Mouse (Mus musculus) midbrain, embryonic 12.5 days (tissue): Measurements from ENCODE around the gene Tln2. TPM values are rescaled to one million over a fixed set of nuclear protein-coding genes. Genes with fewer than 3 reads are reported as not detected.

Source experiments
- ATAC-seq: fragments of 200-750 bp; cut with Nextera tagmentation; 2 replicates; pipeline ENCODE4 v1.8.0; 2017; ENCODE audit warnings: low read depth, moderate TSS enrichment, moderate library complexity; ENCODE audit not compliant: low FRiP score
- H3K27ac ChIP-seq: fragments of 300-500 bp; sonication (generic); replicated peaks from 2 replicates; pipeline ENCODE4 v1.5.1; 2016; ENCODE audit warnings: mild to moderate bottlenecking
- H3K27me3 ChIP-seq: fragments of 300-500 bp; sonication (generic); 2 replicates; pipeline ENCODE4 v1.6.1; 2016; ENCODE audit warnings: mild to moderate bottlenecking
- H3K36me3 ChIP-seq: fragments of 300-500 bp; sonication (generic); 2 replicates; pipeline ENCODE4 v1.6.1; 2016
- H3K4me1 ChIP-seq: fragments of 300-500 bp; sonication (generic); 2 replicates; pipeline ENCODE4 v1.6.1; 2016
- H3K4me2 ChIP-seq: fragments of 300-500 bp; sonication (generic); replicated peaks from 2 replicates; pipeline ENCODE4 v1.6.1; 2016; ENCODE audit warnings: mild to moderate bottlenecking, moderate library complexity
- H3K4me3 ChIP-seq: fragments of 300-500 bp; sonication (generic); 2 replicates; pipeline ENCODE4 v1.5.1; 2016; ENCODE audit warnings: mild to moderate bottlenecking
- H3K9ac ChIP-seq: fragments of 300-500 bp; sonication (generic); replicated peaks from 2 replicates; pipeline ENCODE4 v1.6.1; 2016; ENCODE audit warnings: mild to moderate bottlenecking, moderate library complexity
- H3K9me3 ChIP-seq: fragments of 300-500 bp; sonication (generic); 2 replicates; pipeline ENCODE4 v1.6.1; 2016; ENCODE audit warnings: mild to moderate bottlenecking
- WGBS: fragments of 180-500 bp; shearing (Covaris S2); methylation state at CpG from one replicate; pipeline ENCODE4 v1.1.7; 2016; 5-methylcytosine and 5-hydroxymethylcytosine counted together
- polyA plus RNA-seq: library from polyadenylated mRNA; unstranded; fragments of >200 nt; fragmentation: Nextera tagmentation; extraction: Ambion mirVana; gene quantifications from 2 replicates; pipeline ENCODE4 v1.2.1, GENCODE M21; 2016

Tln2 gene
- polyA plus RNA-seq, 1 experiment from 2014 or later, result 24.0 TPM

- 48% methylated on average over 5 of the region's 5 CpGs for WGBS
Measured at GRCm38 (mm10) chr9:67380095-67380494, 179.4 kb downstream of the Tln2 start.

GRCm38 (mm10) chr9:67378772-67379171 is 180.7 kb downstream of the Tln2 start:
- 92% methylated on average over 5 of the region's 5 CpGs for WGBS
- H3K9ac ChIP-seq, result no peak overlapping the region
- no peak for ATAC-seq

More at GRCm38 (mm10) chr9:67380095-67380494, 179.4 kb downstream of the Tln2 start:
- Histone ChIP-seq H3K4me2 (no peak overlapping the region), H3K9me3 (no peaks in the 10 kb centered on the region), H3K36me3 (no peaks in the 10 kb centered on the region), H3K27me3 (no peaks in the 10 kb centered on the region), H3K9ac (no peak overlapping the region), H3K4me3 (no peak overlapping the region), H3K27ac (no peak overlapping the region), H3K4me1 (no peaks in the 10 kb centered on the region; the same call in 1 of the 2 replicates)
- no peak for ATAC-seq

GRCm38 (mm10) chr9:67368078-67368477 is 191.4 kb downstream of the Tln2 start:
- Histone ChIP-seq H3K4me2 (no peak overlapping the region), H3K4me3 (no peak overlapping the region), H3K9me3 (no peaks in the 10 kb centered on the region), H3K36me3 (0 out of 2 replicates have a peak, but pooled peaks cover 2% of the 10 kb centered on the region), H3K9ac (no peak overlapping the region), H3K4me1 (no peaks in the 10 kb centered on the region), H3K27ac (no peak overlapping the region), H3K27me3 (no peaks in the 10 kb centered on the region)
- ATAC-seq, result no peak
- WGBS, result 89% methylated on average over 3 of the region's 3 CpGs

More at GRCm38 (mm10) chr9:67378772-67379171, 180.7 kb downstream of the Tln2 start:
- Histone ChIP-seq H3K4me2 (no peak overlapping the region), H3K4me3 (no peak overlapping the region), H3K4me1 (no peaks in the 10 kb centered on the region; the same call in 1 of the 2 replicates), H3K36me3 (no peaks in the 10 kb centered on the region), H3K27ac (no peak overlapping the region), H3K9me3 (no peaks in the 10 kb centered on the region), H3K27me3 (no peaks in the 10 kb centered on the region)

- WGBS, result 94% methylated on average over 10 of the region's 10 CpGs
- Histone ChIP-seq H3K4me2 (no peak overlapping the region), H3K4me3 (no peak overlapping the region), H3K9me3 (no peaks in the 10 kb centered on the region), H3K36me3 (0 out of 2 replicates have a peak, but pooled peaks cover 2% of the 10 kb centered on the region), H3K27ac (no peak overlapping the region), H3K4me1 (no peaks in the 10 kb centered on the region), H3K27me3 (no peaks in the 10 kb centered on the region), H3K9ac (no peak overlapping the region)
- ATAC-seq, result no peak
Measured at GRCm38 (mm10) chr9:67362511-67362910, 197.0 kb downstream of the Tln2 start.

DNA sequence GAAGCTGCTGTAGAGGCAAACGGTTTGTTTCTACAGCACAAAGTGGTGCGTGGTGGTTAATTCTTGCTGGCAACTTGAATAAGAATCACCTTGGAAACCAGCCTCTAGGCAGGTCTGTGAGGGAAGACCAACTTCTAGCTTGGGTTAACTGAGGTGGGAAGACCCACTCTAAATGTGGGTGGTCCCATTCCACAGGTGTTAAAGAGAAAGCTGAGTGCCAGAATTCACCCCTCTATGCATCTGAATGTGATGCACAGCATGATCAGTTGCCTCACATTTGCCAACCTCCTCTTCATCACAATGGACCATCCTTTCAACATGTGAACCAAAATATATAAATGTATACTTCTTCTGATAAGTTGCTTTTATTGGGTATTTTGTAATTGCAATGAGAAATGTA is 197.4 kb downstream of the Tln2 start:
- ATAC-seq, result no peak
- 0 out of 2 replicates have a peak, but pooled peaks cover 4% of the 10 kb centered on the region for H3K36me3 ChIP-seq
- peaks cover 3% of the 10 kb centered on the region; the same call in 1 of the 2 replicates for H3K9me3 ChIP-seq
- WGBS, result 78% methylated on average over 2 of the region's 2 CpGs
- H3K9ac ChIP-seq, result no peak overlapping the region
- no peak overlapping the region for H3K27ac ChIP-seq
- H3K27me3 ChIP-seq, result no peaks in the 10 kb centered on the region
- no peaks in the 10 kb centered on the region for H3K4me1 ChIP-seq
- no peak overlapping the region for H3K4me2 ChIP-seq
- no peak overlapping the region for H3K4me3 ChIP-seq

DNA sequence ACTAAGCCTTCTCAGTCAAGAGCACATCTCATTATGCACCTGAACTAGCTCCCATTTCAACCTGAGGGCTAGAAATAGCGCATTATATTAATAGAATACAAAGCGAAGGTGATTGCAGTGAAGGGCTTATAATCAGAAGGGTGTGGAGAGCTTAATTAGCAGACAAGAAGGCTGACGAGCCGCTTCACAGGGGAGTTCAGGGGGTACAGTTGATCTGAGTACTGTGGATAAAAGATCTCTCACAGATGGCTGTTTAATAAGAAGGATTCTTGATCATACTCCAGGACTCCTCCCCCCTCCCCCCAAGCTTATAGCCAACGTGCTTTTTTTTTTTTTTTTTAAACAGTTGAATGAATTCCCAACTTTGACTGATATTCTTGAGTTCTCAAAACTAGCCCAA is 198.0 kb downstream of the Tln2 start:
- no peak overlapping the region for H3K27ac ChIP-seq
- ATAC-seq, result no peak
- 84% methylated on average over 5 of the region's 5 CpGs for WGBS

DNA sequence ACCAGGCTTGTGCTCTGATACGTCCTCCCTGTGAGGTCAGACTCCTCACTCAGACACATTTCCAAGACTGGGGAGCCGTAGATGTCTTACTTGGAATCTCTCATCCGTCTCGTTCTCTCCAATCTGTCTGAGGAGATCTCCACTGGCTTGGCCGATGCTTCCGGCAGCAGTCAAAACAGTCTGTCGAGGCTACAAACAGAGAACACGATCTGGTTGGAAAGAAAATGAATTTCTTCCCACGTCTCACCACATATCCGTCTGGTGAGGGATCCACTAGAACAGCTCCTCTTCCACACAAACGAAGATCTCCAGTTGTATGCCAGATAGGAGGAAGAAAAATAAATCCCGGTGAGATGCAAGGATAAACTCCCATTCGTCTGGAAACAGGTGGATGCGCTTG is 205.1 kb downstream of the Tln2 start:
- no peak overlapping the region for H3K4me3 ChIP-seq
- 94% methylated on average over 14 of the region's 14 CpGs for WGBS
- 0 out of 2 replicates have a peak, but pooled peaks cover 3% of the 10 kb centered on the region for H3K36me3 ChIP-seq
- H3K4me1 ChIP-seq, result no peaks in the 10 kb centered on the region
- no peaks in the 10 kb centered on the region for H3K27me3 ChIP-seq
- H3K27ac ChIP-seq, result no peak overlapping the region
- H3K9me3 ChIP-seq, result peaks cover 4% of the 10 kb centered on the region; the same call in 1 of the 2 replicates
- H3K9ac ChIP-seq, result no peak overlapping the region
- no peak for ATAC-seq
- H3K4me2 ChIP-seq, result no peak overlapping the region

More for the DNA sequence above, 198.0 kb downstream of the Tln2 start:
- Histone ChIP-seq H3K36me3 (0 out of 2 replicates have a peak, but pooled peaks cover 6% of the 10 kb centered on the region), H3K4me1 (no peaks in the 10 kb centered on the region), H3K9me3 (peaks cover 4% of the 10 kb centered on the region; the same call in 1 of the 2 replicates), H3K9ac (no peak overlapping the region), H3K4me3 (no peak overlapping the region), H3K4me2 (no peak overlapping the region), H3K27me3 (no peaks in the 10 kb centered on the region)

GRCm38 (mm10) chr9:67353365-67353764 is 206.1 kb downstream of the Tln2 start:
- no peak overlapping the region for H3K4me2 ChIP-seq
- 0 out of 2 replicates have a peak, but pooled peaks cover 3% of the 10 kb centered on the region for H3K36me3 ChIP-seq
- ATAC-seq, result no peak
- H3K4me3 ChIP-seq, result no peak overlapping the region
- H3K9ac ChIP-seq, result no peak overlapping the region
- H3K27ac ChIP-seq, result no peak overlapping the region
- no peaks in the 10 kb centered on the region for H3K27me3 ChIP-seq
- no peaks in the 10 kb centered on the region for H3K4me1 ChIP-seq
- 82% methylated on average over 7 of the region's 7 CpGs for WGBS
- peaks cover 4% of the 10 kb centered on the region; the same call in 1 of the 2 replicates for H3K9me3 ChIP-seq

DNA sequence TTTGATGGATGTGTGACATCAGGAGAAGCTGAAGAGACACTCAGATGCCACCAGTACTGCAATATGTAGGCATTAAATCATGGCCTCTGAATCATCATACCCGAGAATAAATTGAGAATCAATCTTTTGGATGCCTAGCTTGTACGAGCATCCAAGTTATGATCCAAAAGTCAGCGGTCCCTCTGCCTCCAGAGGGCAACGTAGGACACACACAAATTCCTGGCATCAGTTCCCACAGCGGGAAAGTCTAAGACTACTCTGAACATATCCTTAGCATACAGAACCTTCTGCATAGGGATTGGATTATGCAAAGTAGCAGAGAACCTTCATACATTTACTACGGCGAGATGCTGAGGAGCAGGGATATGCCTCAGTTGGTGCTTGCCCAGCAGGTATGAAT is 210.5 kb downstream of the Tln2 start:
- WGBS, result 91% methylated on average over 7 of the region's 7 CpGs
- Histone ChIP-seq H3K9me3 (no peaks in the 10 kb centered on the region), H3K9ac (no peak overlapping the region), H3K27ac (no peak overlapping the region), H3K4me2 (no peak overlapping the region), H3K4me3 (no peak overlapping the region), H3K36me3 (no peaks in the 10 kb centered on the region), H3K4me1 (peaks cover 4% of the 10 kb centered on the region; the same call in 1 of the 2 replicates), H3K27me3 (no peaks in the 10 kb centered on the region)
- no peak for ATAC-seq

- Histone ChIP-seq H3K9ac (no peak overlapping the region), H3K4me1 (peaks cover 4% of the 10 kb centered on the region; the same call in 1 of the 2 replicates), H3K9me3 (no peaks in the 10 kb centered on the region), H3K4me2 (no peak overlapping the region), H3K4me3 (no peak overlapping the region), H3K27me3 (no peaks in the 10 kb centered on the region), H3K36me3 (no peaks in the 10 kb centered on the region), H3K27ac (no peak overlapping the region)
- WGBS, result 86% methylated on average over 5 of the region's 5 CpGs
- no peak for ATAC-seq
Measured at GRCm38 (mm10) chr9:67347184-67347583, 212.3 kb downstream of the Tln2 start.

GRCm38 (mm10) chr9:67331281-67331680 is 228.2 kb downstream of the Tln2 start:
- no peak overlapping the region for H3K4me3 ChIP-seq
- H3K27me3 ChIP-seq, result no peaks in the 10 kb centered on the region
- no peaks in the 10 kb centered on the region for H3K36me3 ChIP-seq
- no peaks in the 10 kb centered on the region for H3K4me1 ChIP-seq
- WGBS, result 89% methylated on average over 3 of the region's 3 CpGs
- ATAC-seq, result no peak
- no peak overlapping the region for H3K9ac ChIP-seq
- H3K9me3 ChIP-seq, result no peaks in the 10 kb centered on the region
- H3K4me2 ChIP-seq, result no peak overlapping the region
- H3K27ac ChIP-seq, result no peak overlapping the region

GRCm38 (mm10) chr9:67328451-67328850 is 231.1 kb downstream of the Tln2 start:
- H3K9me3 ChIP-seq, result no peaks in the 10 kb centered on the region
- H3K4me1 ChIP-seq, result peaks cover 5% of the 10 kb centered on the region; the same call in 1 of the 2 replicates
- ATAC-seq, result no peak

DNA sequence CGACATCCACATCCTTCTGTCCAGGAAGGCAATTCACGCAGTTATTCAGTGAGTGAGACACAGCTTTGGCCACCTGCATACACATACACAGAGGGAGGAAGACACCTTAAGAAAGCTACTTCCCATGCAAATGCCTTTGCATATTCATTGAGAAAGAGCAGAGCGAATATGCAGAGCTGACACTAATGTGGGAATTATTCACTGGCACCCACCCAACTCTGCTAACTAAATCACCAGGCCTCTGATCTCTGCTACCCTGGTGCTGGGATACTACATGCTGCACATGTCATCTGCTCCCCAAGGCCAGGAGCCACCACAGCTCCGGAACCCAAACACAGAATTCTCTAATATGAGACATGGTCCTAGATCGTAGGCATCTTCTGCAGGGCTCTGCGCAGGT is 237.6 kb downstream of the Tln2 start:
- H3K4me3 ChIP-seq, result no peak overlapping the region
- no peak overlapping the region for H3K27ac ChIP-seq
- H3K36me3 ChIP-seq, result no peaks in the 10 kb centered on the region
- no peaks in the 10 kb centered on the region for H3K9me3 ChIP-seq
- ATAC-seq, result no peak
- 94% methylated on average over 6 of the region's 6 CpGs for WGBS
- H3K9ac ChIP-seq, result no peak overlapping the region
- H3K4me1 ChIP-seq, result peaks cover 5% of the 10 kb centered on the region; the same call in 1 of the 2 replicates
- no peaks in the 10 kb centered on the region for H3K27me3 ChIP-seq
- H3K4me2 ChIP-seq, result no peak overlapping the region

More at GRCm38 (mm10) chr9:67328451-67328850, 231.1 kb downstream of the Tln2 start:
- no peak overlapping the region for H3K4me3 ChIP-seq
- H3K27me3 ChIP-seq, result no peaks in the 10 kb centered on the region
- H3K9ac ChIP-seq, result no peak overlapping the region
- WGBS, result 92% methylated on average over 3 of the region's 3 CpGs
- H3K27ac ChIP-seq, result no peak overlapping the region
- no peak overlapping the region for H3K4me2 ChIP-seq
- H3K36me3 ChIP-seq, result no peaks in the 10 kb centered on the region
